Mouse (Mus musculus): ENCODE measurements around the gene Hcfc1.

Gene Hcfc1

DNA sequence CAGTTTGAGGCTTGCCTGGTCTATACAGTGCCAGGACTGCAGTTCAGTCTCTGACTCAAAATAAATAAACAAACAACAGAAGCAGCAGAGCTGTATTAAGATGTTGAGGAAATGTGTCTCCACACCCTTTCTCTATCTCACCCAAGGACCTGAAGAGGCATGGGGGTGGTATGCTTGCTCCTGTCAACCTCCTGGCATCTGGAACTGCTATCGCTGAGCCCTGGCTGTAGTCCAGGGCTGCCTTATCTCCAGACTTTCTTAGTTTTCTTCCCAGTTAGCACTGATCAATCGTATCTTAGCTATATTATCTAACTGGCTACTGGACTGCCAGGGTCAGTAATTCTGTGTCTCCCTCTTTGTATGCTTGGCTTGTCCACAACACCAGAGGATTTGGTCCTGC is 24.3 kb downstream of the Hcfc1 start:
- no peak for DNase-seq (ENCODE audit: low spot score)

GRCm38 (mm10) chrX:73931871-73932270 is 34.3 kb downstream of the Hcfc1 start:
- DNase-seq (ENCODE audit: low spot score) = no peak

DNA sequence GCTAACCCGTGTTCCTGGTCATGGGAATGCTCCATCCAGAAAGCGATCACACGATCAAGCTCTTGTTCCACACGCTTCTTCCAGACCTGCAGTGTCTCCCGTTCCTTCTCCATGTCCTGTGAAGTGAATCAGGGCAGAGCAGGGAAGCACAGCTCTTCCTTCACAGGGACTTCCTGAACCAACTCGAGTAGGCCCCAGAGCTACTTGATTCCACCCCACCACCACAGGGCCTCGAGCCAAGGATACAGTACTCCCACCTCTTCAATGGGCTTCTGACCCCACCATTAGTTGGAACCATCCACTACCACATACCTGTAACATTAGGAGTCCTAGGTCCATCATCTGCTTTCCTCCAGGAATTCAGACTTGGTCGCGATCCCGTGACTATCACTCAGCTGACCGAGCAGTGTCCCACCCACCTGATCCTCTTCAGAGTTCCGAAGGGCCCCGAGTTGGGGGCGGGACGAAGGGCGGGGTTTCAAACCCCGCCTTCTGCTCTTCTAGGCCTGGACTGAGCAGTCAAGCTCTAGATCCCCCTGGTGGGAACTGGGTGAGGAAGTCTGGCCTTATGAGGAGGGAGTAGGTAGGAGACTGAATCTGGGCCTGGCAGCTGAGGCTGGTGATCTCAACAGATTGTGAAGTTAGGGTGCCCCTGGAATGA is 35.6 kb downstream of the Hcfc1 start, which contains the start of gene Renbp:
TSS of gene Renbp (minus strand) at position 449 of the 661 bp plus-strand sequence.
- peak; percentile 42 for DNase-seq (ENCODE audit: low spot score)

- DNase-seq (ENCODE audit: low spot score) = no peak
Measured at GRCm38 (mm10) chrX:73922550-73922882, 43.6 kb downstream of the Hcfc1 start.

- peak; percentile 73 for DNase-seq (ENCODE audit: low spot score)
Measured at GRCm38 (mm10) chrX:73921823-73922549, 44.2 kb downstream of the Hcfc1 start, which contains the start of the genes Arhgap4 and Naa10. Arhgap4 (minus strand) TSS chrX:73921870. Naa10 (minus strand) TSS chrX:73921944.

- DNase-seq (ENCODE audit: low spot score) = no peak
Measured at GRCm38 (mm10) chrX:73921285-73921822, 44.8 kb downstream of the Hcfc1 start.

GRCm38 (mm10) chrX:73918631-73919030 is 47.5 kb downstream of the Hcfc1 start:
- no peak for DNase-seq (ENCODE audit: low spot score)

DNA sequence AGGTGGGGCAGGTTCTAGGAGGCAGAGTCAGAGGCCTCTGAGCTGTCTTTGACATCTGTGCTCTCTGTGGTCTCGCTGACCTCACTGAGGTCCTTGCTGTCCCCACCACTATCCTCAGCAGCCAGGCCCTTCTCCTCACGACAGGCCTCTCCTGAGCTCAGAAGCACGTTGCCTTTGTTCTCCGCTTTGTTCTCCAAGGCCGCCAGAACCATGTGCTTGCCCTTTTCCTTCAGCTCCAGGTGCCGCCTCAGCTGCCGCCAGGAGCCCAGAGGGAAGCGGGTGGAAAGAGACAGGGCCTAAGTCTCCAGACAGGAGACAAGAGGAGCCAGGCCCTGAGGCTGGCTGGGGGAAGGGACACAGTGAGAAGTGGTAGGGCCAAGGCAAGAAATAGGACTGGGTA is 49.2 kb downstream of the Hcfc1 start:
- DNase-seq (ENCODE audit: low spot score) = no peak

DNA sequence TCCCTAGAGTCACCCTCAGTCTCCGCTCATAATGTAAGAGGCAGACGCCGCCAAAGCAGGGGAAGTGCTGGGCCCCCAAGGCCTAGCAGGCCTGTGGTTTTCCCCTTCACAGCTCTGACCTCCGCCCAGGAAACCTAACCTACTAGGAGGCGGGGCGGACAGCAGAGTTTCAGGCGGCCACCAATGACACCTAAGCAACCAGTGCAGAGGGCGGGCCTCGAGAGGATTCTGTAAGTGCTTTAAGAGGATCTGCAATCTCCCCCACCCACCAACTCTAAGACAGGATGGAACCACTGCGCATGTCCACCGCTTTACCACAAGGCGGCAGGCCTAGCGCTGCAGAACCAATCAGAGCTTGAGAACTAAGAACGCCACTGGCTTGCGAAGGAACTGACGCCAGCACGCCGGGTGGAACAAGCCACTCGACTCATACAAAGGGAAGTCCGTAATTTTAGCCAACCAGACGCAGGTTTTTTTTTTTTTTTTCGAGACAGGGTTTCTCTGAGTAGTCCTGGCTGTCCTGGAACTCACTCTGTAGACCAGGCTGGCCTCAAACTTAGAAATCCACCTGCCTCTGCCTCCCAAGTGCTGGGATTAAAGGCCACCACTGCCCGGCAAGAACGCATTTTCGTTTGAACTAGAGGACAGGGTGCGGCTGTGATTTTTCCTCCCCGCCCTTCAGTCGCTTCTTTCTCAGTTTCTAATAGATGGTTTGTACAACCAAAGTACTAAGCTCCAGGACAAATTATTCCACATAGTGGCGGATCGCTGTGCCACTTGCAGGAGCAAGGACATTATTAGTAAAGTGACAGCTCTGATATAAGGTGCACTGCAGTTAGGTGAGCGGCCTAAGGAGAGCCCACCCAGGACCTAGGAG is 51.1 kb downstream of the Hcfc1 start:
- peak; percentile 52 for DNase-seq (ENCODE audit: low spot score)

GRCm38 (mm10) chrX:73911588-73911987 is 54.6 kb downstream of the Hcfc1 start:
- DNase-seq (ENCODE audit: low spot score) = no peak

DNA sequence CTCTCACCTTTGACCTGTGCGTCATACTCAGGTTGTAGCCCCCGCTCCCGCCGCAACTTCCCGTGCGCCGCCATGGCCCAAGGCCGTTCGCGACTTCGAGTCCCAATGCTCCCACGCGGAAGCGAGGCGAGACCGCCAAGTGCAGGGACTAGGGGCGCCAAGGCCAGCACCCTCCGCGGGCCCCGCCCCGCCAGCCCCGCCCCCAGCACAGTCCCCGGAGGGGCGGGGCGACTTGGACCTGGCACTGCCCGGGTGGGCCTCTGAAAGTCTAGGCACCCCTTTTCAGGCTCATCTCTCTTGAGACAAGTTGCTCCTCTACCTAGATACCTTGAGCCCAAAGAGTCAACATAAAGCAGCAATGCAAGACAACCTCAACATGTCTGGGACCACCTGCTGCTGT is 55.0 kb downstream of the Hcfc1 start:
- DNase-seq (ENCODE audit: low spot score) = no peak

- no peak for DNase-seq (ENCODE audit: low spot score)
Measured at GRCm38 (mm10) chrX:73910451-73910850, 55.7 kb downstream of the Hcfc1 start.

DNA sequence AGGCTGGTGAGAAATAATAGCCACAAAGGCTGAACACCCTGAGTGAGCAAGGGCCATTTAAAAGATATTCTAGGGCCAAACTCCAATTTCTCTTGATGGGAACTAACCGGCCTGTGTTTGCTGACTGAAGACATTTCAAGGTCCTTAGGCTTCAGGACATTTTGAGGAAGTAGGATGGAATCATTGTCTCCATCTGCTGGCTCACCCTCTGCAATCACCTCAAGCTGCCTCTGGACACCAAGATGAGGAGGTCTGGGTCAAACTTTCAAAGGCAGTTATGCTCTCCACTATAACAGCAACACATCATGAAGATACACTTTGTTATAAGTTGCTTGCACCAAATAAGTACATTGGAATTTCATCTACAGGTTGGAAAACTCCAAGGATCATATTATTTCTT is 56.1 kb downstream of the Hcfc1 start:
- no peak for DNase-seq (ENCODE audit: low spot score)

DNA sequence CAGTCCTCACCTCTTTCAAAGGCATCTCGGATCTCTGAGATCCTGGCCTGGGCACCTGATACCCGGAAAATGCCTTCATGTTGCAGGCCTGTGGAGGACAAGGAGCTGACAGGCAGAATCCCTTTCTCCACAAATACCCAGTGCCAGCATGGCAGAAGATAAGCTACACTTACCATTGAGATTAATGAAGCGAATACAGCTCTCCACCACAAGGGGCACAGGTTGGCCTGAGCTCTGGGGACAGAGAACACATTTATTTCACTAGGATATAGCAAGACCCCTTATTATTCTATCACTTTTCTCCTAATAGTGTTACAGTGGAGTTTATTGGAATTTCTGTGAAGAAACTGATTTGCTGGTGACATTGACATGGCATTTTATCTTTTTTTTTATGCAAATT is 68.2 kb downstream of the Hcfc1 start:
- DNase-seq (ENCODE audit: low spot score) = no peak

- DNase-seq (ENCODE audit: low spot score) = no peak
Measured at GRCm38 (mm10) chrX:73895719-73896118, 70.4 kb downstream of the Hcfc1 start, which contains the start of gene L1cam. L1cam (minus strand) TSS chrX:73896105.

DNA sequence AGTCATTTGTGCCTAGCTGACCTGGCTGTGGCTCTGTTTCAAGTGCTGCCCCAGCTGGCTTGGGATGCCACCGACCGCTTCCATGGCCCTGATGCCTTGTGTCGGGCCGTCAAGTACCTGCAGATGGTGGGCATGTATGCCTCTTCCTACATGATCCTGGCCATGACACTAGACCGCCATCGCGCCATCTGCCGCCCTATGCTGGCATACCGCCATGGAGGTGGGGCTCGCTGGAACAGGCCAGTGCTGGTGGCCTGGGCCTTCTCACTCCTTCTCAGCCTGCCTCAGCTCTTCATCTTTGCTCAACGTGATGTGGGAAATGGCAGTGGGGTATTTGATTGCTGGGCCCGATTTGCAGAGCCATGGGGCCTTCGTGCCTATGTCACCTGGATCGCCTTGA is 73.3 kb downstream of the Hcfc1 start:
- DNase-seq (ENCODE audit: low spot score) = no peak

Data from ovary, postnatal 14 days (tissue).